In genomic region chr19:46803732-46804131, GRCm38 (mm10) we compare ENCODE assay signal across 21 mouse cellular contexts.
"Had no signal": no experiment of that assay in that cellular context is flagged by ENCODE, and none has a peak within 500 bp of the region (broad histone marks: within the 10 kb centered on the region; RNA-seq: fewer than 3 reads in every experiment).

No protein-coding gene starts in this region.

- H3K4me1 ChIP-seq: neural tube, embryonic 12.5 days had no signal

- H3K9ac ChIP-seq: intestine, embryonic 15.5 days; limb, embryonic 15.5 days; liver, embryonic 14.5 days; liver, postnatal 0 days; lung, embryonic 14.5 days; neural tube, embryonic 12.5 days had no signal

- H3K4me2 ChIP-seq: intestine, embryonic 15.5 days; limb, embryonic 15.5 days; liver, embryonic 11.5 days; lung, embryonic 14.5 days; neural tube, embryonic 12.5 days had no signal

- DNase-seq: kidney, adult 11 months; kidney, adult 9 months; kidney, postnatal 25 days; layer of hippocampus, adult 9-11 months; liver, postnatal 0 days; lung, embryonic 14.5 days; midbrain, embryonic 14.5 days; right cerebral cortex, adult 18-20 months; right cerebral cortex, postnatal 14 days; right cerebral cortex, postnatal 4 days; thymus, postnatal 25 days had no signal

- H3K36me3 ChIP-seq: intestine, embryonic 15.5 days; limb, embryonic 15.5 days; midbrain, embryonic 10.5 days; neural tube, embryonic 12.5 days had no signal

- H3K27ac ChIP-seq: intestine, embryonic 15.5 days; layer of hippocampus, adult 2 months; limb, embryonic 15.5 days; liver, embryonic 14.5 days; macrophage; midbrain, embryonic 10.5 days; neural tube, embryonic 12.5 days had no signal

- H3K9me3 ChIP-seq: intestine, embryonic 15.5 days; limb, embryonic 15.5 days; midbrain, embryonic 10.5 days; neural tube, embryonic 12.5 days had no signal

- H3K4me3 ChIP-seq: intestine, embryonic 15.5 days; layer of hippocampus, adult 2 months; limb, embryonic 15.5 days; midbrain, embryonic 10.5 days; myocyte; neural tube, embryonic 12.5 days had no signal

- ATAC-seq: intestine, embryonic 15.5 days; liver, postnatal 0 days; lung, postnatal 0 days had no signal

- H3K27me3 ChIP-seq: intestine, embryonic 15.5 days; limb, embryonic 15.5 days; neural tube, embryonic 12.5 days had no signal
